ENCODE assay signal across 28 mouse cellular contexts in the genomic region with DNA sequence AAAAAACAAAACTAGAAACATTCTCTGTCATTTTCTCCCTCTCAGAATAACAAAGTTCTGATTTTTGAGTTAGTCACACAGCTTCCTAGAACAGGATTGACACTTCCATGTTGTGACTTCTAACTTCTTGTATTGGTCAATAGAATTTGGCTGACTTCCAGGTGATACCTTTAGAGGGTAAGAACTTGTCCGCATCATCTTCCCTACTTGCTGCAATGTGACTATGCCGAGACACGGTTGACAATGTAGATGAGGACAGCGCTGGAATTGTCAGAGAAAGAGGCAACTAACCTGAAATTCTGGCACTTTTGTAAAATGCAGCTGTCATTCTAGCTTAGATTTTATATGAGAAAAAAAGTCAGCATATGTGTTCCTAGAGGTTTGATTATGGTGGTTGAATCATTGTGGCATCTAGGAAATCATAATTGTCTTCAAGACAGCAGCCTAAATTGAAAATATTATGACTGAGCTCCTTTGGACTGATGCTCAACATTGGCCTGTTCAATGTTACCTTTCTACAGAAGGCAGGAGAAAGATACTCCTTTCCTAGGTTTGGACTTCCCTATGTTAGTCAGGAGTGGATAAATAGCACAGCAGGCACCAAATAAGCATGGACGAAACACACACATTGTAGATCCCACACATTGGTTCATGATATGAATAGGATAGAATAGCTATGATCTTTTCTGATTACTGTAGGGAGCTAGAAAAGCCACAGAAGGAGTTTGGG. TPM values are rescaled to one million over a fixed set of nuclear protein-coding genes. Genes with fewer than 3 reads are reported as not detected.
"Had no signal": no experiment of that assay in that cellular context is flagged by ENCODE, and none has a peak within 500 bp of the region (broad histone marks: within the 10 kb centered on the region; RNA-seq: fewer than 3 reads in every experiment).

No protein-coding gene starts in this region.

- H3K9ac ChIP-seq: kidney, embryonic 15.5 days; limb, embryonic 13.5 days; liver, embryonic 13.5 days; liver, postnatal 0 days; lung, embryonic 14.5 days; neural tube, embryonic 12.5 days; neural tube, embryonic 15.5 days; stomach, embryonic 15.5 days had no signal

- H3K4me2 ChIP-seq: kidney, embryonic 15.5 days; limb, embryonic 13.5 days; liver, embryonic 13.5 days; lung, embryonic 14.5 days; midbrain, embryonic 11.5 days; neural tube, embryonic 12.5 days; neural tube, embryonic 15.5 days; stomach, embryonic 15.5 days had no signal

- H3K4me1 ChIP-seq: limb, embryonic 13.5 days; neural tube, embryonic 12.5 days; neural tube, embryonic 15.5 days; stomach, embryonic 15.5 days had no signal

- ATAC-seq: intestine, embryonic 16.5 days; liver, postnatal 0 days; lung, postnatal 0 days had no signal

- DNase-seq: kidney, adult 2 months; kidney, postnatal 10 days; kidney, postnatal 4 days; liver; liver, embryonic 13.5 days; liver, postnatal 0 days; lung, embryonic 14.5 days; lung, postnatal 36 days; midbrain, embryonic 14.5 days; retina, postnatal 1 day; right cerebral cortex, postnatal 25 days; spleen, adult 18-20 months; thymus, postnatal 25 days had no signal

- H3K27me3 ChIP-seq: kidney, embryonic 15.5 days; limb, embryonic 13.5 days; liver, embryonic 13.5 days; neural tube, embryonic 12.5 days; neural tube, embryonic 15.5 days; stomach, embryonic 15.5 days had no signal

- H3K9me3 ChIP-seq: kidney, embryonic 15.5 days; limb, embryonic 10.5 days; limb, embryonic 13.5 days; liver, embryonic 13.5 days; neural tube, embryonic 12.5 days; neural tube, embryonic 15.5 days; stomach, embryonic 15.5 days had no signal

- H3K4me3 ChIP-seq: kidney, embryonic 15.5 days; limb, embryonic 10.5 days; limb, embryonic 13.5 days; liver, embryonic 13.5 days; neural tube, embryonic 12.5 days; neural tube, embryonic 15.5 days; stomach, embryonic 15.5 days had no signal

- H3K27ac ChIP-seq: kidney, embryonic 15.5 days; limb, embryonic 10.5 days; limb, embryonic 13.5 days; liver, embryonic 13.5 days; neural tube, embryonic 12.5 days; neural tube, embryonic 15.5 days; stomach, embryonic 15.5 days had no signal

- H3K36me3 ChIP-seq: kidney, embryonic 15.5 days; limb, embryonic 10.5 days; limb, embryonic 13.5 days; liver, embryonic 13.5 days; neural tube, embryonic 12.5 days; neural tube, embryonic 15.5 days; stomach, embryonic 15.5 days had no signal

RNA-seq across cellular contexts. Expression of a gene that starts 34.6 kb away (rescaled TPM):
- total RNA-seq: megakaryocyte-erythroid progenitor cell, adult 5-6 weeks had no signal

RNA-seq across cellular contexts. Expression of a gene that starts 44.3 kb away (rescaled TPM):
- total RNA-seq: layer of hippocampus, adult 18-20 months; layer of hippocampus, postnatal 14 days; left cerebral cortex, postnatal 25 days; megakaryocyte progenitor cell, adult 5-6 weeks; megakaryocyte-erythroid progenitor cell, adult 5-6 weeks had no signal
- polyA plus RNA-seq: intestine, embryonic 16.5 days; kidney, embryonic 15.5 days; limb, embryonic 10.5 days; limb, embryonic 13.5 days; liver, embryonic 13.5 days; liver, postnatal 0 days; lung, embryonic 14.5 days; lung, postnatal 0 days; midbrain, embryonic 11.5 days; midbrain, embryonic 14.5 days; neural tube, embryonic 12.5 days; neural tube, embryonic 15.5 days; stomach, embryonic 15.5 days; thymus, postnatal 0 days had no signal
